10 mouse cellular contexts compared by ENCODE assay signal in genomic region chr6:4201176-4201575, GRCm38 (mm10).
"Had no signal": no experiment of that assay in that cellular context is flagged by ENCODE, and none has a peak within 500 bp of the region (broad histone marks: within the 10 kb centered on the region; RNA-seq: fewer than 3 reads in every experiment).

No protein-coding gene starts in this region.

- H3K27ac ChIP-seq: limb, embryonic 12.5 days; liver, embryonic 14.5 days; neural tube, embryonic 12.5 days; stomach, postnatal 0 days had no signal

- DNase-seq: kidney, adult 2 months; kidney, postnatal 25 days; layer of hippocampus, adult 9-11 months; layer of hippocampus, postnatal 36 days; lung, adult 18-20 months; thymus, postnatal 4 days had no signal

- H3K9me3 ChIP-seq: limb, embryonic 12.5 days; neural tube, embryonic 12.5 days had no signal

- H3K4me3 ChIP-seq: limb, embryonic 12.5 days; neural tube, embryonic 12.5 days had no signal

- H3K9ac ChIP-seq: limb, embryonic 12.5 days; liver, embryonic 14.5 days; neural tube, embryonic 12.5 days had no signal

- H3K4me2 ChIP-seq: limb, embryonic 12.5 days; neural tube, embryonic 12.5 days had no signal

- H3K4me1 ChIP-seq: limb, embryonic 12.5 days; neural tube, embryonic 12.5 days had no signal

- H3K36me3 ChIP-seq: limb, embryonic 12.5 days; neural tube, embryonic 12.5 days had no signal

- H3K27me3 ChIP-seq: limb, embryonic 12.5 days; neural tube, embryonic 12.5 days had no signal
